Mouse (Mus musculus): ENCODE data around the gene Kat8.

GRCm38 (mm10) chr7:127967922-127968828, 55.9 kb downstream of the Kat8 start:
- TF ChIP-seq POLR2A (IDR thresholded peaks at IDR 0.05; ENCODE audit: borderline replicate concordance, control insufficient read depth, low read depth, low read length) = no peak
- no peak for TF ChIP-seq CTCF (IDR thresholded peaks at IDR 0.05; ENCODE audit: control insufficient read depth, insufficient read depth, low read length)
